Mouse (Mus musculus) hindbrain, embryonic 16.5 days (tissue): ENCODE results near the gene Slc2a1. TPM values are rescaled to one million over a fixed set of nuclear protein-coding genes. Genes with fewer than 3 reads are reported as not detected.

ENCODE experiments used
- ATAC-seq: fragments of 200-750 bp; cut with Nextera tagmentation; 2 replicates; pipeline ENCODE4 v1.8.0; 2017; ENCODE audit warnings: moderate TSS enrichment, moderate library complexity
- H3K27ac ChIP-seq: fragments of 300-500 bp; sonication (generic); 2 replicates; pipeline ENCODE4 v1.5.1; 2014; ENCODE audit warnings: low read depth, mild to moderate bottlenecking, control low read depth, low read length, moderate library complexity
- H3K27me3 ChIP-seq: fragments of 300-500 bp; sonication (generic); replicated peaks from 2 replicates; pipeline ENCODE4 v1.6.1; 2014; ENCODE audit warnings: low read length; ENCODE audit not compliant: control insufficient read depth, insufficient read depth
- H3K36me3 ChIP-seq: fragments of 300-500 bp; sonication (generic); 2 replicates; pipeline ENCODE4 v1.6.1; 2014; ENCODE audit warnings: mild to moderate bottlenecking, low read length, moderate library complexity, mixed read lengths; ENCODE audit not compliant: control insufficient read depth, insufficient read depth
- H3K4me1 ChIP-seq: fragments of 300-500 bp; sonication (generic); 2 replicates; pipeline ENCODE4 v1.6.1; 2014; ENCODE audit warnings: low read depth, low read length; ENCODE audit not compliant: control insufficient read depth, insufficient read depth
- H3K4me2 ChIP-seq: fragments of 300-500 bp; sonication (generic); 2 replicates; pipeline ENCODE4 v1.6.1; 2014; ENCODE audit warnings: mild to moderate bottlenecking, low read length, control low read depth, moderate library complexity
- H3K4me3 ChIP-seq: fragments of 300-500 bp; sonication (generic); 2 replicates; pipeline ENCODE4 v1.5.1; 2014; ENCODE audit warnings: mild to moderate bottlenecking, low read length, control low read depth, moderate library complexity
- H3K9ac ChIP-seq: fragments of 300-500 bp; sonication (generic); 2 replicates; pipeline ENCODE4 v1.6.1; 2014; ENCODE audit warnings: low read depth, mild to moderate bottlenecking, control low read depth, low read length, moderate library complexity
- H3K9me3 ChIP-seq: fragments of 300-500 bp; sonication (generic); 2 replicates; pipeline ENCODE4 v1.6.1; 2014; ENCODE audit warnings: mild to moderate bottlenecking, low read length, moderate library complexity; ENCODE audit not compliant: control insufficient read depth
- WGBS: fragments of 180-500 bp; shearing (Covaris S2); extraction: QIAGEN DNeasy Blood & Tissue Kit; methylation state at CpG from one replicate; pipeline ENCODE4 v1.1.7; 2014; 5-methylcytosine and 5-hydroxymethylcytosine counted together
- polyA plus RNA-seq: library from polyadenylated mRNA; unstranded; fragments of >200 nt; fragmentation: Nextera tagmentation; extraction: Ambion mirVana; gene quantifications from 2 replicates; pipeline ENCODE4 v1.2.1, GENCODE M21; 2015

Gene Slc2a1
- polyA plus RNA-seq, 1 experiment from 2014 or later: 100 TPM

GRCm38 (mm10) chr4:119172919-119173650 is 64.6 kb downstream of the Slc2a1 start:
- Histone ChIP-seq H3K27me3 (no peaks in the 10 kb centered on the region), H3K9ac (peak overlapping the region; percentile 83), H3K4me1 (peaks cover 13% of the 10 kb centered on the region), H3K27ac (peak overlapping the region; percentile 74), H3K4me2 (peak overlapping the region; percentile 84), H3K36me3 (no peaks in the 10 kb centered on the region; the same call in 1 of the 2 replicates), H3K9me3 (no peaks in the 10 kb centered on the region), H3K4me3 (peak overlapping the region; percentile 62)
- ATAC-seq: no peak
- 38% methylated on average over 18 of the region's 18 CpGs for WGBS

- Histone ChIP-seq H3K36me3 (no peaks in the 10 kb centered on the region; the same call in 1 of the 2 replicates), H3K4me3 (peak within 1 kb of the TSS; percentile 62), H3K4me2 (peak within 1 kb of the TSS; percentile 84), H3K27ac (peak within 1 kb of the TSS; percentile 74), H3K9ac (peak within 1 kb of the TSS; percentile 83), H3K4me1 (peaks cover 13% of the 10 kb centered on the region), H3K9me3 (no peaks in the 10 kb centered on the region), H3K27me3 (no peaks in the 10 kb centered on the region)
- ATAC-seq: peak; percentile 100
- under 1% methylated on average over 40 of the region's 40 CpGs for WGBS
These were observed 65.4 kb downstream of the Slc2a1 start, which contains the start of gene Zfp691 for GRCm38 (mm10) chr4:119173851-119174453. Zfp691 (minus strand) TSS chr4:119174195.

GRCm38 (mm10) chr4:119177702-119178101 is 69.2 kb downstream of the Slc2a1 start:
- Histone ChIP-seq H3K27me3 (no peaks in the 10 kb centered on the region), H3K4me1 (peaks cover 11% of the 10 kb centered on the region), H3K9ac (no peak overlapping the region), H3K36me3 (no peaks in the 10 kb centered on the region), H3K9me3 (no peaks in the 10 kb centered on the region), H3K4me2 (no peak overlapping the region), H3K4me3 (no peak overlapping the region), H3K27ac (no peak overlapping the region)
- ATAC-seq: no peak
- WGBS: 78% methylated on average over 5 of the region's 5 CpGs

GRCm38 (mm10) chr4:119178331-119178730 is 69.8 kb downstream of the Slc2a1 start:
- no peak overlapping the region for H3K4me3 ChIP-seq
- ATAC-seq: no peak
- H3K27me3 ChIP-seq: no peaks in the 10 kb centered on the region
- H3K9ac ChIP-seq: no peak overlapping the region
- H3K36me3 ChIP-seq: no peaks in the 10 kb centered on the region
- peaks cover 5% of the 10 kb centered on the region for H3K4me1 ChIP-seq
- H3K27ac ChIP-seq: no peak overlapping the region
- 78% methylated on average over 18 of the region's 18 CpGs for WGBS
- H3K9me3 ChIP-seq: no peaks in the 10 kb centered on the region
- H3K4me2 ChIP-seq: no peak overlapping the region

GRCm38 (mm10) chr4:119180133-119180707 is 71.7 kb downstream of the Slc2a1 start:
- no peak overlapping the region for H3K4me3 ChIP-seq
- no peaks in the 10 kb centered on the region for H3K4me1 ChIP-seq
- ATAC-seq: no peak
- H3K27ac ChIP-seq: no peak overlapping the region
- no peaks in the 10 kb centered on the region for H3K9me3 ChIP-seq
- H3K36me3 ChIP-seq: no peaks in the 10 kb centered on the region
- no peak overlapping the region for H3K4me2 ChIP-seq
- H3K9ac ChIP-seq: no peak overlapping the region
- H3K27me3 ChIP-seq: no peaks in the 10 kb centered on the region
- WGBS: 53% methylated on average over 4 of the region's 4 CpGs

GRCm38 (mm10) chr4:119181456-119181855 is 72.9 kb downstream of the Slc2a1 start:
- WGBS: 92% methylated on average over 9 of the region's 9 CpGs
- ATAC-seq: no peak
- Histone ChIP-seq H3K4me3 (no peak overlapping the region), H3K9me3 (no peaks in the 10 kb centered on the region), H3K27me3 (no peaks in the 10 kb centered on the region), H3K4me2 (no peak overlapping the region), H3K27ac (no peak overlapping the region), H3K4me1 (no peaks in the 10 kb centered on the region), H3K9ac (no peak overlapping the region), H3K36me3 (no peaks in the 10 kb centered on the region)

- WGBS: 33% methylated on average over 1 of the region's 1 CpGs
- H3K4me2 ChIP-seq: no peak overlapping the region
- H3K36me3 ChIP-seq: no peaks in the 10 kb centered on the region
- ATAC-seq: 0 out of 2 replicates have a peak, but pooled peaks have one; percentile 53
- H3K4me3 ChIP-seq: no peak overlapping the region
- no peaks in the 10 kb centered on the region for H3K27me3 ChIP-seq
- H3K9ac ChIP-seq: no peak overlapping the region
- H3K27ac ChIP-seq: no peak overlapping the region
- H3K4me1 ChIP-seq: no peaks in the 10 kb centered on the region
- no peaks in the 10 kb centered on the region for H3K9me3 ChIP-seq
These were observed 75.0 kb downstream of the Slc2a1 start for GRCm38 (mm10) chr4:119183525-119183924.

- H3K36me3 ChIP-seq: no peaks in the 10 kb centered on the region
- no peaks in the 10 kb centered on the region for H3K9me3 ChIP-seq
- no peak overlapping the region for H3K9ac ChIP-seq
- no peak overlapping the region for H3K4me3 ChIP-seq
- no peaks in the 10 kb centered on the region for H3K4me1 ChIP-seq
- WGBS: 85% methylated on average over 4 of the region's 4 CpGs
- no peak for ATAC-seq
- no peak overlapping the region for H3K4me2 ChIP-seq
- H3K27ac ChIP-seq: no peak overlapping the region
- no peaks in the 10 kb centered on the region for H3K27me3 ChIP-seq
These were observed 77.3 kb downstream of the Slc2a1 start for GRCm38 (mm10) chr4:119185771-119186170.
